Mouse (Mus musculus): ENCODE measurements around the gene Brdt. TPM values are rescaled to one million over a fixed set of nuclear protein-coding genes. Genes with fewer than 3 reads are reported as not detected.

Gene Brdt
- polyA plus RNA-seq, 1 experiment from 2014 or later, result 1.8 TPM

GRCm38 (mm10) chr5:107436185-107436584 lies 105.2 kb downstream of the Brdt start:
- no peaks in the 10 kb centered on the region for H3K9me3 ChIP-seq
- H3K9ac ChIP-seq, result no peak overlapping the region
- H3K4me3 ChIP-seq, result no peak overlapping the region
- H3K27ac ChIP-seq, result no peak overlapping the region
- H3K4me2 ChIP-seq (replicated peaks), result no peak overlapping the region
- H3K36me3 ChIP-seq, result no peaks in the 10 kb centered on the region
- peaks cover 5% of the 10 kb centered on the region for H3K4me1 ChIP-seq
- no peaks in the 10 kb centered on the region for H3K27me3 ChIP-seq (replicated peaks)
- WGBS, result 91% methylated on average over 6 of the region's 6 CpGs
- no peak for ATAC-seq (ENCODE audit: low FRiP score, low read depth)

Other genes with a start within 250 kb of the Brdt start
- gene Tgfbr3, start 41.5 kb upstream of the Brdt start, polyA plus RNA-seq (2016; fragmentation: Nextera tagmentation; extraction: Ambion mirVana), result 7.7 and 8.8 TPM in 2 replicates
- gene Ephx4, start 71.6 kb downstream of the Brdt start, polyA plus RNA-seq (2016; fragmentation: Nextera tagmentation; extraction: Ambion mirVana), result 1.5 TPM in 2 replicates
- not detected in 2 replicates for gene Lpcat2b, start 100.4 kb downstream of the Brdt start, polyA plus RNA-seq (2016; fragmentation: Nextera tagmentation; extraction: Ambion mirVana)
- gene Btbd8, start 106.8 kb downstream of the Brdt start, polyA plus RNA-seq (2016; fragmentation: Nextera tagmentation; extraction: Ambion mirVana), result 8.8 and 9.3 TPM in 2 replicates
- 0.36 and 0.49 TPM in 2 replicates for gene Gm42669, start 176.5 kb downstream of the Brdt start, polyA plus RNA-seq (2016; fragmentation: Nextera tagmentation; extraction: Ambion mirVana)
- gene 1700028K03Rik, start 203.6 kb downstream of the Brdt start, polyA plus RNA-seq (2016; fragmentation: Nextera tagmentation; extraction: Ambion mirVana), result 0.09 and 0.13 TPM in 2 replicates

Measured in neural tube, embryonic 12.5 days (tissue).